24 mouse cellular contexts compared by ENCODE assay signal in genomic region chrX:57171269-57171668, GRCm38 (mm10). TPM values are rescaled to one million over a fixed set of nuclear protein-coding genes. Genes with fewer than 3 reads are reported as not detected.
"Had no signal": no experiment of that assay in that cellular context is flagged by ENCODE, and none has a peak within 500 bp of the region (broad histone marks: within the 10 kb centered on the region; RNA-seq: fewer than 3 reads in every experiment).

No protein-coding gene starts in this region.

- H3K9me3 ChIP-seq: liver, embryonic 12.5 days; midbrain, embryonic 10.5 days; midbrain, embryonic 12.5 days; neural tube, embryonic 13.5 days; neural tube, embryonic 15.5 days had no signal

- H3K27ac ChIP-seq: liver, embryonic 12.5 days; liver, embryonic 14.5 days; midbrain, embryonic 10.5 days; midbrain, embryonic 12.5 days; neural tube, embryonic 13.5 days; neural tube, embryonic 15.5 days had no signal

- DNase-seq: lung, postnatal 10 days; lung, postnatal 4 days; midbrain, embryonic 14.5 days; retina, postnatal 1 day; right cerebral cortex, adult 18-20 months; right cerebral cortex, postnatal 25 days; right cerebral cortex, postnatal 4 days; spleen, adult 18-20 months; thymus, adult 18-20 months; thymus, postnatal 14 days; thymus, postnatal 36 days had no signal

- H3K4me1 ChIP-seq: liver, embryonic 12.5 days; midbrain, embryonic 10.5 days; midbrain, embryonic 12.5 days; neural tube, embryonic 13.5 days; neural tube, embryonic 15.5 days had no signal

- ATAC-seq: liver, embryonic 12.5 days; midbrain, embryonic 16.5 days had no signal

- H3K36me3 ChIP-seq: liver, embryonic 12.5 days; midbrain, embryonic 10.5 days; midbrain, embryonic 12.5 days; neural tube, embryonic 13.5 days; neural tube, embryonic 15.5 days had no signal

- H3K27me3 ChIP-seq: liver, embryonic 12.5 days; midbrain, embryonic 12.5 days; neural tube, embryonic 13.5 days; neural tube, embryonic 15.5 days had no signal

- H3K4me2 ChIP-seq: liver, embryonic 12.5 days; midbrain, embryonic 12.5 days; neural tube, embryonic 13.5 days; neural tube, embryonic 15.5 days had no signal

- H3K9ac ChIP-seq: liver, embryonic 12.5 days; liver, embryonic 14.5 days; midbrain, embryonic 12.5 days; neural tube, embryonic 13.5 days; neural tube, embryonic 15.5 days had no signal

- H3K4me3 ChIP-seq: liver, embryonic 12.5 days; midbrain, embryonic 10.5 days; midbrain, embryonic 12.5 days; myocyte; neural tube, embryonic 13.5 days; neural tube, embryonic 15.5 days had no signal

RNA-seq across cellular contexts. Expression of gene Cd40lg, which starts 40.7 kb away (rescaled TPM):
- polyA plus RNA-seq: liver, adult 2 months; liver, embryonic 12.5 days; liver, embryonic 14.5 days; liver, embryonic 16.5 days; midbrain, embryonic 10.5 days; midbrain, embryonic 12.5 days; midbrain, embryonic 14.5 days; midbrain, embryonic 16.5 days; myocyte; neural tube, embryonic 11.5 days; neural tube, embryonic 13.5 days; neural tube, embryonic 15.5 days; stomach, embryonic 14.5 days; stomach, embryonic 16.5 days had no signal
